Comparison of ENCODE assay signal across 26 mouse cellular contexts in the genomic region with DNA sequence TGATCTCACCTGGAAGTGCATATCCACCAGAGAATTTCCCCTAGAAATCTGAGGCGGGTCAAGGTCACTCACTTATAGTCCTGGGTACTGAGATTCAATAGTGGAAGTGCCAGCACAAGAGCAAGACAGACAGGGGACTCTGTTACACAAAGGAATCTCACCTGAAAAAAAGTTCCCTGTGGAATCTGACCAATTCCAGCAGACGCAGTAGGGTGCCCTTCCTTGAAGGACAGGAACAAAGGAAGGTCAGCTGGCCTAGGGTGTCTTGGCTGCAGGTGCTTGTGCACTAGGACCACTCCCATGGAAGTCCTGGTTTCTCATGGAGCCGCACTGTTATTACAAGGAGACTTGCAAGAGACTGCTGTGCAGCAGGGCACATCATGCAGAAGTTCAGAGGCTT.
DNase-seq lines count a peak whose midpoint lies in the region; ATAC-seq and TF ChIP-seq lines count a peak whose summit lies in the region.
"Had no signal": no experiment of that assay in that cellular context is flagged by ENCODE, and none has a peak within 500 bp of the region (broad histone marks: within the 10 kb centered on the region; RNA-seq: fewer than 3 reads in every experiment).

No protein-coding gene starts in this region.

- no peak overlapping the region for H3K27ac ChIP-seq in ES-Bruce4 (ENCODE audit: insufficient read depth, low read length)
- no peak overlapping the region for H3K27ac ChIP-seq in gastrocnemius, adult 2 months
- no peak overlapping the region for H3K27ac ChIP-seq in forebrain, embryonic 11.5 days (ENCODE audit: low read depth, low read length)
- H3K27ac ChIP-seq in midbrain, embryonic 16.5 days (ENCODE audit: low read length) = no peak overlapping the region

- TF ChIP-seq CTCF in ES-Bruce4 (IDR thresholded peaks at IDR 0.05; ENCODE audit: low read depth, low read length) = no peak
- TF ChIP-seq CTCF in gastrocnemius, adult 2 months (IDR thresholded peaks at IDR 0.05) = no peak

- H3K9me3 ChIP-seq in ES-Bruce4 (replicated peaks; ENCODE audit: control insufficient read depth, insufficient read depth, low read length, poor library complexity, severe bottlenecking) = no peaks in the 10 kb centered on the region
- no peaks in the 10 kb centered on the region for H3K9me3 ChIP-seq in forebrain, embryonic 11.5 days (ENCODE audit: control insufficient read depth, low read length)
- H3K9me3 ChIP-seq in midbrain, embryonic 16.5 days (replicated peaks; ENCODE audit: control insufficient read depth, low read length, poor library complexity, severe bottlenecking) = no peaks in the 10 kb centered on the region
- H3K9me3 ChIP-seq: G1E had no signal

- DNase-seq in ES-CJ7 (ENCODE audit: low read depth, low spot score) (peak; percentile 54), R1 (ENCODE audit: low read depth, low spot score) (peak; percentile 68), ZHBTc4 (ENCODE audit: low read depth, low spot score) (peak; percentile 73)
- no peak for DNase-seq in gastrocnemius, adult 2 months
- no peak for DNase-seq in lung, postnatal 36 days
- no peak for DNase-seq in forebrain, embryonic 11.5 days (ENCODE audit: low spot score)
- DNase-seq: adrenal gland, adult 2 months; adrenal gland, adult 8-10 months; adrenal gland, postnatal 10 days; adrenal gland, postnatal 14 days; adrenal gland, postnatal 25 days; adrenal gland, postnatal 36 days; B cell, adult 2 months; cerebellum, adult 11 months; cerebellum, adult 11-12 months; cerebellum, adult 18-20 months; cerebellum, adult 2 months; cerebellum, adult 8-10 months; cerebellum, adult 9-10 months had no signal

- ATAC-seq in forebrain, embryonic 11.5 days (replicated peaks; ENCODE audit: low FRiP score) = no peak
- no peak for ATAC-seq in midbrain, embryonic 16.5 days
- ATAC-seq: activated CD4-positive, CD25-positive, alpha-beta regulatory T cell, adult 4 months; CD4-positive, CD25-positive, alpha-beta regulatory T cell, adult 4 months; Patski had no signal

- no peaks in the 10 kb centered on the region for H3K36me3 ChIP-seq in ES-Bruce4 (ENCODE audit: control insufficient read depth, insufficient read depth, low read length, poor library complexity, severe bottlenecking)
- H3K36me3 ChIP-seq in forebrain, embryonic 11.5 days (ENCODE audit: control insufficient read depth, insufficient read depth, low read length) = no peaks in the 10 kb centered on the region
- H3K36me3 ChIP-seq in midbrain, embryonic 16.5 days (ENCODE audit: control insufficient read depth, insufficient read depth, low read length) = no peaks in the 10 kb centered on the region
- H3K36me3 ChIP-seq: G1E had no signal

- H3K4me2 ChIP-seq in forebrain, embryonic 11.5 days (ENCODE audit: low read depth, low read length, severe bottlenecking) = no peak overlapping the region
- no peak overlapping the region for H3K4me2 ChIP-seq in midbrain, embryonic 16.5 days (ENCODE audit: low read length)

- no peaks in the 10 kb centered on the region for H3K4me1 ChIP-seq in ES-Bruce4 (ENCODE audit: control insufficient read depth, insufficient read depth, low read length)
- no peaks in the 10 kb centered on the region for H3K4me1 ChIP-seq in forebrain, embryonic 11.5 days (replicated peaks; ENCODE audit: control insufficient read depth, insufficient read depth, low read length)
- H3K4me1 ChIP-seq in midbrain, embryonic 16.5 days (ENCODE audit: control insufficient read depth, insufficient read depth, low read length) = no peaks in the 10 kb centered on the region

- 70% methylated on average over 3 of the region's 3 CpGs for WGBS in forebrain, embryonic 11.5 days
- 65% methylated on average over 3 of the region's 3 CpGs for WGBS in midbrain, embryonic 16.5 days

- TF ChIP-seq EP300 in ES-Bruce4 (IDR thresholded peaks at IDR 0.05; ENCODE audit: insufficient read depth, low read depth, low read length) = 0 out of 2 replicates have a peak, but pooled peaks have one; percentile 7

- H3K9ac ChIP-seq in ES-Bruce4 (ENCODE audit: low read depth, poor library complexity, severe bottlenecking) = no peak overlapping the region
- H3K9ac ChIP-seq in forebrain, embryonic 11.5 days (ENCODE audit: low read length) = no peak overlapping the region
- no peak overlapping the region for H3K9ac ChIP-seq in midbrain, embryonic 16.5 days (ENCODE audit: low read depth, low read length)

- intact Hi-C loops in gastrocnemius, adult 2 months (cut with DNase I) = no loop called here

- H3K27me3 ChIP-seq in ES-Bruce4 (ENCODE audit: control insufficient read depth, insufficient read depth, low read length, poor library complexity, severe bottlenecking) = no peaks in the 10 kb centered on the region
- no peaks in the 10 kb centered on the region for H3K27me3 ChIP-seq in forebrain, embryonic 11.5 days (ENCODE audit: control insufficient read depth, insufficient read depth, low read length)
- 0 out of 2 replicates have a peak, but pooled peaks cover 2% of the 10 kb centered on the region for H3K27me3 ChIP-seq in midbrain, embryonic 16.5 days (ENCODE audit: control insufficient read depth, insufficient read depth, low read depth, low read length)
- H3K27me3 ChIP-seq: CH12.LX, Patski had no signal

- no peak overlapping the region for H3K4me3 ChIP-seq in ES-Bruce4 (ENCODE audit: low read depth, low read length)
- H3K4me3 ChIP-seq in gastrocnemius, adult 2 months = no peak overlapping the region
- H3K4me3 ChIP-seq in forebrain, embryonic 11.5 days (ENCODE audit: low read depth, low read length) = no peak overlapping the region
- no peak overlapping the region for H3K4me3 ChIP-seq in midbrain, embryonic 16.5 days (ENCODE audit: low read depth, low read length)

- no peak for TF ChIP-seq POLR2A in ES-Bruce4 (IDR thresholded peaks at IDR 0.05; ENCODE audit: insufficient read depth, low read length)

Comparison
In these comparisons a context has a peak if more than half of its experiments do, and no peak if none do; other contexts are left out.
1. DNase-seq: peak in ES-CJ7 (single experiment), R1 (single experiment) and ZHBTc4 (single experiment); none in gastrocnemius, adult 2 months (single experiment), lung, postnatal 36 days (single experiment) and forebrain, embryonic 11.5 days (single experiment).